Comparison of ENCODE assay signal across 8 mouse cellular contexts in genomic region chr4:34882818-34883217, GRCm38 (mm10). TPM values are rescaled to one million over a fixed set of nuclear protein-coding genes. Genes with fewer than 3 reads are reported as not detected.
DNase-seq lines count a peak whose midpoint lies in the region; ATAC-seq lines count a peak whose summit lies in the region.

Gene Zfp292, minus strand, starts transcription at chr4:34882960.

- H3K9ac ChIP-seq in intestine, embryonic 14.5 days (ENCODE audit: low read length) = peak within 1 kb of the TSS; percentile 99

- no peaks in the 10 kb centered on the region for H3K36me3 ChIP-seq in intestine, embryonic 14.5 days (ENCODE audit: control insufficient read depth, insufficient read depth, low read length)

- H3K27ac ChIP-seq in intestine, embryonic 14.5 days (ENCODE audit: low read depth) = peak within 1 kb of the TSS; percentile 100

- peaks cover 19% of the 10 kb centered on the region for H3K4me1 ChIP-seq in intestine, embryonic 14.5 days (replicated peaks; ENCODE audit: control insufficient read depth, insufficient read depth, low read length)

- intact Hi-C loops in gastrocnemius, postnatal 14 days (cut with DNase I; ENCODE audit: low total_unique reads) = no loop called here
- intact Hi-C loops in left cerebral cortex, postnatal 14 days (cut with DNase I) = loop anchor here (2.0 kb wide), 1 partner anchor 196 kb away; the partner anchor contains the start of gene Slc35a1

- H3K4me2 ChIP-seq in intestine, embryonic 14.5 days (ENCODE audit: low read length) = peak within 1 kb of the TSS; percentile 58

- peak within 1 kb of the TSS; percentile 94 for H3K4me3 ChIP-seq in intestine, embryonic 14.5 days (ENCODE audit: low read depth, low read length)

- no peaks in the 10 kb centered on the region for H3K27me3 ChIP-seq in intestine, embryonic 14.5 days (replicated peaks; ENCODE audit: control insufficient read depth, insufficient read depth, low read length)

- DNase-seq in adrenal gland, adult 2 months = peak; percentile 97
- DNase-seq in embryo, embryonic 11 days = peak; percentile 98
- DNase-seq in gastrocnemius, postnatal 14 days = peak; percentile 91
- peak; percentile 93 for DNase-seq in intestine, embryonic 14.5 days (ENCODE audit: low spot score)
- DNase-seq in left cerebral cortex, postnatal 14 days (ENCODE audit: low spot score in 2 of 2) = peak; percentile 96
- peak; percentile 95 for DNase-seq in right cerebral cortex, postnatal 14 days
- peak; percentile 83 for DNase-seq in urinary bladder, postnatal 25 days (ENCODE audit: low spot score)

- H3K9me3 ChIP-seq in intestine, embryonic 14.5 days (ENCODE audit: control insufficient read depth, low read length) = no peaks in the 10 kb centered on the region

- under 1% methylated on average over 43 of the region's 44 CpGs for WGBS in intestine, embryonic 14.5 days

- ATAC-seq in intestine, embryonic 14.5 days (replicated peaks; ENCODE audit: low FRiP score, low TSS enrichment, low read depth) = peak; percentile 93
- ATAC-seq in megakaryocyte-erythroid progenitor cell, adult 5-6 weeks (replicated peaks; ENCODE audit: low FRiP score, low TSS enrichment, poor library complexity, severe bottlenecking) = peak; percentile 77

RNA-seq across cellular contexts. Expression of gene Zfp292, which starts in this region (rescaled TPM):
- total RNA-seq in adrenal gland, adult 2 months (2021) = 10 to 100 TPM; 15.4 to 19.8 TPM
- polyA plus RNA-seq in adrenal gland, adult 2 months (2012; rRNA removed) = 0.50 and 0.68 TPM in 2 replicates
- 1 to 10 TPM; 8.6 to 8.8 TPM for total RNA-seq in gastrocnemius, postnatal 14 days (2021)
- polyA plus RNA-seq in intestine, embryonic 14.5 days (2014; fragmentation: Nextera tagmentation; extraction: Ambion mirVana) = 25.1 and 28.5 TPM in 2 replicates
- 10 to 100 TPM; 23.0 to 23.3 TPM for total RNA-seq in left cerebral cortex, postnatal 14 days (2021)
- total RNA-seq in megakaryocyte-erythroid progenitor cell, adult 5-6 weeks (2014; fragmentation: Nextera tagmentation) = 25.4 and 35.3 TPM in 2 replicates
- total RNA-seq in megakaryocyte-erythroid progenitor cell, adult 5-6 weeks (2017) = 21.8 and 37.4 TPM in 2 replicates

Comparison
In these comparisons a context has a peak if more than half of its experiments do, and no peak if none do; other contexts are left out.
1. Peak in every context shown above with its lines: DNase-seq, ATAC-seq, H3K4me3 ChIP-seq and H3K27ac ChIP-seq.
2. RNA of gene Zfp292 (polyA plus RNA-seq): 25.1 to 28.5 TPM in intestine, embryonic 14.5 days; 0.50 to 0.68 TPM in adrenal gland, adult 2 months; every median in the first group is over 10 times any median in the second.